Mouse (Mus musculus): ENCODE measurements around the gene Sec22b. TPM values are rescaled to one million over a fixed set of nuclear protein-coding genes. Genes with fewer than 3 reads are reported as not detected.
A peak's percentile ranks its signal among the peaks of the same experiment; 100 is the strongest.

Sec22b gene
- polyA plus RNA-seq, 1 experiment from 2014 or later = 122 TPM

DNA sequence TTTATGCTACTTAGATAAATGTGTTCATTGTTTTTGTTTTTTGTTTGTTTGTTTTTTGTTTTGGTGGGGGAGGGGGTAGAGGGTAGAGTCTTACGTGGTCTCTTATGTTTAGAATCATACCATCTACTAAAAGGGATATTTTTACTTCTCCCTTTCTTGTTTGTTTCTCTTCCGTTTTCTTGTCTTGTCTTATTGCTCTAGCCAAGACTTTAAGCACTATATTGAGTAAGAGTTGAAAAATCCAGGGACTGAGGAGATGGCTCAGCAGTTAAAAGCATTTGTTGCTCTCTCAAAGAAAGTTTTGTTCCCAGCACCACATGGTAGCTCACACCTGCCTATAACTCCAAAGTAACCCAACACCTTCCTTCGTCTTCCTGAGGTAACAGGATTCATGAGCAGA, 50.1 kb downstream of the Sec22b start:
- H3K27ac ChIP-seq (replicated peaks) = no peak overlapping the region
- no peak overlapping the region for H3K4me3 ChIP-seq
- no peak for DNase-seq (ENCODE audit: low spot score)
- H3K27me3 ChIP-seq (replicated peaks; ENCODE audit: low read depth, poor library complexity, severe bottlenecking) = no peaks in the 10 kb centered on the region
- peaks cover 16% of the 10 kb centered on the region for H3K4me1 ChIP-seq
- peaks cover 17% of the 10 kb centered on the region; the same call in 1 of the 2 replicates for H3K9me3 ChIP-seq
- H3K36me3 ChIP-seq (replicated peaks) = no peaks in the 10 kb centered on the region
- 76% methylated on average over 3 of the region's 3 CpGs for WGBS

GRCm38 (mm10) chr3:97953196-97953595, 52.2 kb downstream of the Sec22b start:
- Histone ChIP-seq H3K36me3 (replicated peaks) (no peaks in the 10 kb centered on the region), H3K27me3 (replicated peaks; ENCODE audit: low read depth, poor library complexity, severe bottlenecking) (no peaks in the 10 kb centered on the region), H3K4me1 (peaks cover 20% of the 10 kb centered on the region), H3K4me3 (no peak overlapping the region), H3K9me3 (peaks cover 17% of the 10 kb centered on the region; the same call in 1 of the 2 replicates), H3K27ac (replicated peaks) (no peak overlapping the region)
- 90% methylated on average over 2 of the region's 2 CpGs for WGBS
- no peak for DNase-seq (ENCODE audit: low spot score)

GRCm38 (mm10) chr3:97956322-97956721, 55.3 kb downstream of the Sec22b start:
- H3K27ac ChIP-seq (replicated peaks) = no peak overlapping the region
- 53% methylated on average over 6 of the region's 6 CpGs for WGBS
- H3K4me1 ChIP-seq = peaks cover 41% of the 10 kb centered on the region
- peaks cover 12% of the 10 kb centered on the region; the same call in 1 of the 2 replicates for H3K9me3 ChIP-seq
- no peak for DNase-seq (ENCODE audit: low spot score)
- no peak overlapping the region for H3K4me3 ChIP-seq
- H3K36me3 ChIP-seq (replicated peaks) = no peaks in the 10 kb centered on the region
- no peaks in the 10 kb centered on the region for H3K27me3 ChIP-seq (replicated peaks; ENCODE audit: low read depth, poor library complexity, severe bottlenecking)

GRCm38 (mm10) chr3:97956926-97957325, 55.9 kb downstream of the Sec22b start:
- Histone ChIP-seq H3K4me1 (peaks cover 44% of the 10 kb centered on the region), H3K9me3 (peaks cover 12% of the 10 kb centered on the region; the same call in 1 of the 2 replicates), H3K36me3 (replicated peaks) (no peaks in the 10 kb centered on the region), H3K27me3 (replicated peaks; ENCODE audit: low read depth, poor library complexity, severe bottlenecking) (no peaks in the 10 kb centered on the region), H3K4me3 (no peak overlapping the region), H3K27ac (replicated peaks) (no peak overlapping the region)
- no peak for DNase-seq (ENCODE audit: low spot score)
- WGBS = 72% methylated on average over 1 of the region's 1 CpGs

DNA sequence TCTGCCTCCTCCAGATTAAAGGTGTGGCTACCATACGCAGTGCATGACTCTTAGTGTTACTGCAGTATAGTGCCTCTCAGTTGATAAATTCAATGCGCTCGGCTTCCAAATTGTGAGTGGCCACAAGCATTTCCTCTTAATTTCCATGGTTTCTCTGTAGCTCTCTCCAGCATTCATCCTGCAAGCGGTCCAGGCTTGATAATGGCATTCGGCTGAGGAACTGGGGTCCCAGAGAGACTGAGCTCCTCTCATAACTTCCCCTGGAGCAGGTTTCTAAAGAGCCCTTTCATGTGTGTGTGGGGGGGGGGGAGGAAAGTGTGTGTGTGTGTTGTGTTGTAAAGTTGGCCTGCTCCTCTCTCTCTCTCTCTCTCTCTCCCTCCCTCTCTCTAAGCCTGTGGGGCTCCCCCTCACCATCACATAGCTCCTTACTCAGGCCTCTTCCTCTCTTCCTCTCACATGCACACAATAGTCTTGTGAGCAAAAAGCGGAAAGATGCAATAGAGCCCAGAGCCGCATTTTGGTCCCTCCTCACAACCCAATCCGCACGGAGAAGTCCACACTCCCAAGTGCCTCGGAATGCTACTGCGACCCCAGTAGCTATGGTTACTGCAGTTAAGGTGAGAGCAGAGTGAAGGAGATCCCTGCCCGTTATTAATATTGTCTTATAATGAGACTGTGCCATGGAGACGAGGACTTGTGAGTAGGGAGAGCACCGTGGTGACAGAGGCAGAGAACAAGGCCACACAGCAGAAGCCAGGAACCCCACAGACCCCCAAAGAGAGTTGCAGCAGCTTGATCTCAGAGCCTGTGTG, 60.0 kb downstream of the Sec22b start:
- Histone ChIP-seq H3K9me3 (no peaks in the 10 kb centered on the region), H3K36me3 (replicated peaks) (no peaks in the 10 kb centered on the region), H3K27ac (replicated peaks) (peak overlapping the region; percentile 63), H3K4me1 (peaks cover 74% of the 10 kb centered on the region), H3K4me3 (no peak overlapping the region), H3K27me3 (replicated peaks; ENCODE audit: low read depth, poor library complexity, severe bottlenecking) (no peaks in the 10 kb centered on the region)
- WGBS = 67% methylated on average over 14 of the region's 14 CpGs
- no peak for DNase-seq (ENCODE audit: low spot score)

- WGBS = 73% methylated on average over 6 of the region's 6 CpGs
- H3K4me1 ChIP-seq = peaks cover 69% of the 10 kb centered on the region
- H3K27me3 ChIP-seq (replicated peaks; ENCODE audit: low read depth, poor library complexity, severe bottlenecking) = no peaks in the 10 kb centered on the region
- H3K4me3 ChIP-seq = no peak overlapping the region
- peak overlapping the region; percentile 35; the same call in 1 of the 2 replicates for H3K27ac ChIP-seq (replicated peaks)
- DNase-seq (ENCODE audit: low spot score) = no peak
- H3K9me3 ChIP-seq = no peaks in the 10 kb centered on the region
- H3K36me3 ChIP-seq (replicated peaks) = no peaks in the 10 kb centered on the region
Measured at GRCm38 (mm10) chr3:97961962-97962361, 61.0 kb downstream of the Sec22b start.

- H3K27ac ChIP-seq (replicated peaks) = no peak overlapping the region; the same call in none of the 2 replicates
- peak; percentile 83 for DNase-seq (ENCODE audit: low spot score)
Measured at GRCm38 (mm10) chr3:97964878-97965353, 63.9 kb downstream of the Sec22b start.

GRCm38 (mm10) chr3:97967627-97968026, 66.6 kb downstream of the Sec22b start:
- no peak for DNase-seq (ENCODE audit: low spot score)
- no peaks in the 10 kb centered on the region for H3K9me3 ChIP-seq
- peaks cover 7% of the 10 kb centered on the region; the same call in 1 of the 2 replicates for H3K27me3 ChIP-seq (replicated peaks; ENCODE audit: low read depth, poor library complexity, severe bottlenecking)
- WGBS = 71% methylated on average over 2 of the region's 2 CpGs
- no peak overlapping the region for H3K27ac ChIP-seq (replicated peaks)
- H3K36me3 ChIP-seq (replicated peaks) = no peaks in the 10 kb centered on the region
- H3K4me1 ChIP-seq = peaks cover 50% of the 10 kb centered on the region
- H3K4me3 ChIP-seq = no peak overlapping the region

More at GRCm38 (mm10) chr3:97964878-97965353, 63.9 kb downstream of the Sec22b start:
- Histone ChIP-seq H3K36me3 (replicated peaks) (no peaks in the 10 kb centered on the region), H3K4me1 (peaks cover 55% of the 10 kb centered on the region), H3K27me3 (replicated peaks; ENCODE audit: low read depth, poor library complexity, severe bottlenecking) (no peaks in the 10 kb centered on the region), H3K4me3 (no peak overlapping the region), H3K9me3 (no peaks in the 10 kb centered on the region)
- 35% methylated on average over 14 of the region's 14 CpGs for WGBS

GRCm38 (mm10) chr3:97968191-97968590, 67.2 kb downstream of the Sec22b start:
- Histone ChIP-seq H3K27ac (replicated peaks) (no peak overlapping the region), H3K4me3 (no peak overlapping the region), H3K9me3 (no peaks in the 10 kb centered on the region), H3K4me1 (peaks cover 51% of the 10 kb centered on the region), H3K36me3 (replicated peaks) (no peaks in the 10 kb centered on the region), H3K27me3 (replicated peaks; ENCODE audit: low read depth, poor library complexity, severe bottlenecking) (peaks cover 7% of the 10 kb centered on the region; the same call in 1 of the 2 replicates)
- WGBS = 97% methylated on average over 2 of the region's 2 CpGs
- DNase-seq (ENCODE audit: low spot score) = no peak

DNA sequence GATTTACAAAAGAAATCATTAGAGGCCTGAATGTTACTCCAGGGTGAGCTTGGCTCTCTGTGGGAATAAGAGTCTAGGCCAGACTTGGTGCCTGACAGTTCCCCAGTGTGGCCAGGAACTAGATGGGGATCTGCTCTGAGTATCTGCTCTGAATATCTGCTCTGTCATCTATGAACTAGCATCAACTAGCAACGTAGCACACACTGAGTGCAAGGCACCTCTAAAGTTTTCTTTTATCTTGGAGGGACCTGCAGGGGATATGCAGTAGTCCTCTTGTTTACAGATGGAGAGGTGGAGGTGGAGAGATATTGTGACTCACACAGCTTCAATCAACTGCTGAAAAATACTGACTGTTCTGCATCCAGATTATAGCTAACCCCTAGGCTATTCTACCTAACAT, 68.0 kb downstream of the Sec22b start:
- Histone ChIP-seq H3K4me3 (no peak overlapping the region), H3K27ac (replicated peaks) (no peak overlapping the region), H3K4me1 (peaks cover 51% of the 10 kb centered on the region), H3K36me3 (replicated peaks) (no peaks in the 10 kb centered on the region), H3K27me3 (replicated peaks; ENCODE audit: low read depth, poor library complexity, severe bottlenecking) (peaks cover 7% of the 10 kb centered on the region; the same call in 1 of the 2 replicates), H3K9me3 (no peaks in the 10 kb centered on the region)
- DNase-seq (ENCODE audit: low spot score) = no peak
- WGBS = 78% methylated on average over 1 of the region's 1 CpGs

DNA sequence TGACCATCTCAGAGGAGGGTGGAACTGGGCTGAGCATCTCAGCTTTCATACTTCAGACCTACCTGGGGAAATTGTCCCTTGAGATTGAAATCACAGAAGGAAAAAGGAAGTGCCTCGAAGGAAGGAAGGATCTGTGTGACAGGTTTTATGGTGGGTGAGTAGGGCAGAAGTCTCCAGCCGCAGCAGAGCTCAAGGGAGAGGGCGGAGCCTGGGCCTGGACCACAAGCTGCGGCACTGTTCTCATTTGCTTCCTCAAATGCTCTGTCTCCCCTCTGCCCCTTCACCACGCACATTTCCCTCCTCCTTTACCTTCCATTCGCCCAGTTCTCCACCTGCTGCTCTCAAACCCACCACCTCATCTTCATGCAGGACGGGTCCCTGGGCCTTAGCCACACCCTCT, 70.1 kb downstream of the Sec22b start:
- peak overlapping the region; percentile 69 for H3K27ac ChIP-seq (replicated peaks)
- 27% methylated on average over 7 of the region's 7 CpGs for WGBS
- no peak for DNase-seq (ENCODE audit: low spot score)
- H3K27me3 ChIP-seq (replicated peaks; ENCODE audit: low read depth, poor library complexity, severe bottlenecking) = peaks cover 7% of the 10 kb centered on the region; the same call in 1 of the 2 replicates
- no peak overlapping the region for H3K4me3 ChIP-seq
- no peaks in the 10 kb centered on the region for H3K9me3 ChIP-seq
- H3K4me1 ChIP-seq = peaks cover 35% of the 10 kb centered on the region
- H3K36me3 ChIP-seq (replicated peaks) = no peaks in the 10 kb centered on the region

DNA sequence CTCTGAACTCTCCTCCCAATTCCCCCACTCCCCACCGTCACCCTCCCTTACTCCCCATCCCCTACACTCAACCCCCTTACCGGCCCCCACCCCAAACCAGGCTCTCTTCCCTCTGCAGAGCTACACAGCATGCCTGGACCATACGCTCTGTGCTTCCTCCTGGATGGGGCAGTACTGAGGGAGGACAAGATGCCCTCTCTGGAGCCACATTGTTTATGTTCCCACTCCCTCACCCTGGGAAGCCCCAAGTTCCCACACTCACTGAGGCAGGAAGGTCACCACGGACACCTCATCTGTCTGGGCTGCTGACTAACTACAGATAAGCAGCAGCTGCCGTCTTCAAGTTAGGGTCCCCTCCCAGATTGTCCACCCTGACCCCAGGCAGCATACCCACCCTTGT, 71.2 kb downstream of the Sec22b start:
- 65% methylated on average over 5 of the region's 5 CpGs for WGBS
- DNase-seq (ENCODE audit: low spot score) = no peak
- H3K36me3 ChIP-seq (replicated peaks) = no peaks in the 10 kb centered on the region
- H3K4me3 ChIP-seq = no peak overlapping the region
- H3K4me1 ChIP-seq = peaks cover 41% of the 10 kb centered on the region
- peak overlapping the region; percentile 69 for H3K27ac ChIP-seq (replicated peaks)
- H3K9me3 ChIP-seq = no peaks in the 10 kb centered on the region
- H3K27me3 ChIP-seq (replicated peaks; ENCODE audit: low read depth, poor library complexity, severe bottlenecking) = peaks cover 7% of the 10 kb centered on the region; the same call in 1 of the 2 replicates

- no peaks in the 10 kb centered on the region for H3K9me3 ChIP-seq
- peaks cover 7% of the 10 kb centered on the region; the same call in 1 of the 2 replicates for H3K27me3 ChIP-seq (replicated peaks; ENCODE audit: low read depth, poor library complexity, severe bottlenecking)
- no peak for DNase-seq (ENCODE audit: low spot score)
- peaks cover 41% of the 10 kb centered on the region for H3K4me1 ChIP-seq
- no peak overlapping the region for H3K4me3 ChIP-seq
- WGBS = 71% methylated on average over 4 of the region's 4 CpGs
- H3K27ac ChIP-seq (replicated peaks) = peak overlapping the region; percentile 69; the same call in 1 of the 2 replicates
- H3K36me3 ChIP-seq (replicated peaks) = no peaks in the 10 kb centered on the region
Measured at GRCm38 (mm10) chr3:97972707-97973106, 71.7 kb downstream of the Sec22b start.
